Mouse (Mus musculus) limb, embryonic 12.5 days (tissue): ENCODE results near the gene Bmp2k. TPM values are rescaled to one million over a fixed set of nuclear protein-coding genes. Genes with fewer than 3 reads are reported as not detected.

Experiments
- polyA plus RNA-seq: library from polyadenylated mRNA; unstranded; fragments of >200 nt; fragmentation: Nextera tagmentation; extraction: Ambion mirVana; gene quantifications from 2 replicates; pipeline ENCODE4 v1.2.1, GENCODE M21; 2016

Gene Bmp2k
- polyA plus RNA-seq, 1 experiment from 2014 or later = 8.5 TPM

Other genes with a start within 250 kb of the Bmp2k start
- gene Anxa3, start 204.3 kb upstream of the Bmp2k start, polyA plus RNA-seq = 23.2 and 25.1 TPM in 2 replicates
- gene Paqr3, start 113.9 kb downstream of the Bmp2k start, polyA plus RNA-seq = 8.9 and 9.1 TPM in 2 replicates